Mouse (Mus musculus): ENCODE measurements around the gene Gm11232.

The Gm11232 gene

DNA sequence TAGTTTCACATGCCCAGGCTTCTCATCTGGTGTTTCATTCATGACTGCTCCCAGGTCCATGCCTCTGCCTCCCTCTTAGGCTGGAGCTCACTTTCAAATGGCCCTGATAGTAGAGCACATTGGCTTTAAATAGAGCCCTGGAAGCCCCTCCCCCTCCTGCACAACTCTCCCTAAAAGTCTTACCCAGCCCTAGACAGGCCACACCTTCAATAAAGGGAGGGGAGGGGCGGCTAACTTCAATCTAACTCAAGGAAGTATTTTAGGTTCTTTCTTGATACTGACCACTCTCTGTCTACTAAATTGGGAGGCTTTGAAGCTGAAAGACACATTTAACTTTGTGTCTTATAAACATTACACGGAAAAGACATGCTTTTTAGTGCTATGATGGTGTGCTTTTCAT, at the start of gene Gm11232:
Gene Gm11232, minus strand, starts transcription at position 101 of the 400 bp plus-strand sequence.
- DNase-seq (ENCODE audit: low spot score in 2 of 2), result no peak

DNA sequence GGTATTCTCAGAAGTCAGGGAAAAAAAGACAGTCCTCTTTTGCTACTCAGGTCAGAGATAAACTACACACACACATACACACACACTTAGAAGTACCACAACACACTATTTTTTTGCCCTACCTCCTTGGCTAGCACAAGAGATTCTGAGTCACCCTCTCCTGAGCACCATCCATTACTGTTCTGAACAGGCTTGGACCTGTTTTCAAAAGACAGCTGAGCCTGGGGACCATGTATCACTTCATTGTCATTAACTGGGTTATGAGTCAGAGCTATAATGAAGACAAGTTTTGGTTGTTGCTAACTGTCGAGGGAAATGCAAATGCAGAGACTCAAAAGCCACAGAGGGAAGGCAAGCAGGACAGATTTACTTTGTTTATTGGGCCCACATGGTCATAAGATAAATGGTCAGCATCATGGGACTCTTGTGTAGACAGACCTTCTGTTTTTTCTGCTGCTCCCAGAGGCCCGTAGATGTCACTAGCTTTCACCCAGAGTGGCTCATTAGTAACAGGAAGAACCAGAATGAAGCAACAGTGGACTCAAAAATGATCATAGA, 48.3 kb upstream of the Gm11232 start:
- DNase-seq (ENCODE audit: low spot score in 2 of 2), result no peak

DNA sequence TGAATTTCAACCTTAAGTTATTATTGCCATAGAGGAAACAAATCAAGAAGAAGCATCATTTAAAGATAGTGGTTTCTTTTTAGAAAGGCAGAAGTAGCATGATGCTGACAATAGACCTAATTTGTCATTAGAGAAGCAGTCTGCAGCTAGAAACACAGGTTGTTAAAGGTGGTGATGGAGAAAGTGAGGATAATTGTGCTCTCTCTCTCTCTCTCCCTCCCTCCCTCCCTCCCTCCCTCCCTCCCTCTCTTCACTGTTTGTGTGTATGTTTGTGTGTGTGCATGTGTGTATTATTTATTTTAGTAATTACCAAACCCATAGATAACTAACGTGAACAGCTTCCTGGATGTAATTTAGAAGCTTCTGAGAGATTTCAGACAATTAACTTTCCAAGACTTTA, 7.8 kb upstream of the Gm11232 start:
- DNase-seq (ENCODE audit: low spot score in 2 of 2), result no peak

DNA sequence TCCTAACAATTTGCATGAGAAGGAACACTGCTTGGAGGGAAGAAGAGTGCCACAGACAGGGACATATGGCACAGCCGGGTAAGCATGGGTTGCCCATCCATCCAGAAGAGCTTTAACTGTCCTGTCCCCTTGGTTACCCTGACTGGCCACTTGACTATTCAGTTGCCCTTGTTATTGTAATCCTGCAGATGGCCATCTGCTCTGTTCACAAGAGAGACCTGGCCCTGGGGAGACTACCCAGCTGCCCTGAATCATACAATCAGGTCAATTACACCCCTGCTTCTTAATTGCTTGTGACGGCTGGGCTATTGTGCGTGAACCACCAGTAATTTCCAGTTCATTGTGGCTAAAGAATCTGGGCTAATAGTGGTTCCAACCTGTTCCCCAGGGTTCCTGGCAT, 7.3 kb upstream of the Gm11232 start:
- no peak for DNase-seq (ENCODE audit: low spot score in 2 of 2)

DNA sequence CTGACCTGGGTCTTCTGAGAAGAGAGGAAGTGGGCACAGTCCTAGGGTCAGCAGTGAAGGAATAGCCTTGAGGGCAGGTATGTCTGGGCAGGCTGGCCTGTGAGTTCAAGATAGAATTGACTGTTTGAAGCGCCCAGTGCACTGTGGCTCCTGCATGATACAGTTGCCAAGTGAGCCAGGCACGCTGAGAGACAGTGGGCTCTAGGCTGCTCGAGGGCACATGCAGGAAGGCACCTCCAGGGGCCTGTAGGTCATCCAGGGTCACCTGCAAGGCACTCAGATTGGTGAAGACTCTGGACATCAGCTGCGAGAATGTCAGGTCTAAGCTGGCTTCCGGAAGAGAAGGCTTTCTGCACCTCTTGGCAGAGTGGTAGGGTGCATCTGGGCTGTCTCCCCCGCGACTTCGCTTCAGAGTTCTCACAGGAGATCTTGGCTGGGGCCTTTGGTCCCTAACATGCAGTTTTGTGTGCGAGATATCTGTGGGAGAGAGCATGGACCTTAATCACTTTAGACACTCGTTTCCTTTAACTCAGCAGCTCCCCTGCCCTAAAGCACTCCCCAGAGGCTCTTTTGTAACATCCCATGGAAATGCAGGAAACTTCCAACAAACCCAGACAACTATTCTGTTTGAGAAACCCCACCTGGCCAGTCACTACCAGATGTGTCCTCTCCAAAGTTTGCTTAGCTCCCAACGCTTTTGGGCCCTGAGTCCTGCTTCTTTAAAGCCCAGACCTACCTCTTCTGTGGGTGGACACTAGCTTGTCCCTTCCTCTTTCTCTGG, 1.1 kb downstream of the Gm11232 start:
- DNase-seq (ENCODE audit: low spot score in 2 of 2), result no peak

DNA sequence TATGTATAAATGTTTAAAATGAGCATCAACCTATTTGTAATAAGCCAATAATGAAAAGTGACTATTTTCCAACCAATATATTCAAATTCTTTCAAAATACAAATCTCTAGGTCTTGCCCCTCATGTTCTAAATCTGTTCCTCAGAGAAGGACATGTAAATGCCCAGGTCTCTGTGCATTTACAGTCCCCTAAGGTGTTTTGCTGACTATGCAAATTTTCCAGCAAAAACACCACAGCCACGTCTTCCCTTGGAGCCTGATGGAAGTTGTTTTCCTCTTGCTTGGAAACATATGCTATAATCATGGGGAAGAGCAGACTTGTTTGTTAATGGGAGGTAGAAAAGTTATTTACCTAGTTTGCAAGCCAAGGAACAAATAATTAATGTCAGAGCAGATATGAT, 12.0 kb downstream of the Gm11232 start:
- DNase-seq (ENCODE audit: low spot score in 2 of 2), result no peak

DNA sequence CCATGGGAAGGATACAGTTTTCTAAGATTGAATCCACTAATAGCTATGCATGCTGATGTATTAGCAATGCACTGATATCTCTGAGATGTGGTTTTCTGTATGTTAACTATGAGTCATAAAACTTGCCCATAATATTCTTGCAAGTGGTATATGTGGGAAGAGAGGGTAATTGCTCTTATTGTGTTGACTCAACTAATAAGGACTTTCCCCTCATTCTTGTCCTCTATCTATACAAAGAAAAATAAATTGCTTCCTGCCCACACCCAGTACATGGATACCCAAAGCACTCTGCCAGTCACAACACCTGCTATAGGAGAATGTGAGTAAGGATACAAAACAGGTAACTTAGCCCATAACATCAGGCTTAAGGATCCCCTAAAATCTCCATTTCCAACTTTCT, 21.2 kb downstream of the Gm11232 start:
- DNase-seq (ENCODE audit: low spot score in 2 of 2), result no peak

DNA sequence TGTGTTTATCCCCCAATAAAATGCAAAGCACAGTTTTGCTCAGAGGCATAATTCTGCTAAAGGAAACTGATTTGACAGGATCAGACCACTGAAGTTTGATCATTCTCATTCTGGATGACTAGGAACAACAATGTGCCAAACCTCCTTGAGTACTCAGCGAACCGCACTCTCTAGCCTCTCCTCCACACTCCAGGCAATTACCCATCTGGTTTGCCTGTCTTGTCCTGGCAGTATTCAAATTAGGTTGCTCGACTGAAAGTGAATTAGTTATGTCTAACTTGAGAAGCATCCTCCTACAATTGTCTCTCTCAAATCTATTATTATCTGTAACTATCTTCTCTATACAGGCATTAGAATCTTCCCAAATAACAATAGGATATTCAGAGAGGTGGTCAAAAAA, 22.5 kb downstream of the Gm11232 start:
- no peak for DNase-seq (ENCODE audit: low spot score in 2 of 2)

DNA sequence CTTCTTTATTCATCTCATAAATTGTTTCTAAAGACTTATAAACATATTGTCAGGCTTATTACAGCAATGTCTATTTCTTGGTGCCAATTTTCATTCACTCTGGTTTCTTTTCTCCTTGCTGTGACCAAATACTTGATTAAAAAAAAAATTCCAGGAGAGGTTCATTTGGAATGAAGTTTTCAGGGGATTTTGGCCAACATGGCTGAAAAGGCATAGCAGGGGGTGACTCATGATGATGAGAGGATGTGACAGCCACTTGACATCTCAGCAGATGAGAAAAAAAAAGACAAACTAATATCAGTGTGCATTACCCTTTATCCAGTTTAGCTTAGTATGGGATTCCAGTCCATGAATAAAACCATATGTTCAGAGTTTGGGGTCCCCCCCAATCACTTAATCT, 28.4 kb downstream of the Gm11232 start:
- no peak for DNase-seq (ENCODE audit: low spot score in 2 of 2)

DNA sequence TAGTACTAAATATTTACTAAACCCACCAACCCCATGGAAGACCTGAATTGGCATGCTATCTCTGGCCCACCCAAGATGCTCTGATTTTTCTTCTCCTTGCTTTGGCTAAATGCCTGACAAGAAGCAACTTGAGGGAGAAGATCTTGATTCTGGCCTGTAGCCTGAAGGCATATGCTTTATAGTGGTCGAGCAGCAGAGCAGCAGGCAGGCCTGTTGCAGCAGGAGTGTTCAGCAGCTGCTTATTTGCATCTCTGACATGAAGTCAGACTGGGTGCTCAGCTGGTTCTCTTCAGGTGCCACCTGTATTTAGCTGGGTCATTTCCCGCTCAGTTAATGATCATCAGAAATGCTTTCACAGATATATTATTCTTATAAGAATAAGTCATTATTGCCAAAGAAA, 30.2 kb downstream of the Gm11232 start:
- no peak for DNase-seq (ENCODE audit: low spot score in 2 of 2)

DNA sequence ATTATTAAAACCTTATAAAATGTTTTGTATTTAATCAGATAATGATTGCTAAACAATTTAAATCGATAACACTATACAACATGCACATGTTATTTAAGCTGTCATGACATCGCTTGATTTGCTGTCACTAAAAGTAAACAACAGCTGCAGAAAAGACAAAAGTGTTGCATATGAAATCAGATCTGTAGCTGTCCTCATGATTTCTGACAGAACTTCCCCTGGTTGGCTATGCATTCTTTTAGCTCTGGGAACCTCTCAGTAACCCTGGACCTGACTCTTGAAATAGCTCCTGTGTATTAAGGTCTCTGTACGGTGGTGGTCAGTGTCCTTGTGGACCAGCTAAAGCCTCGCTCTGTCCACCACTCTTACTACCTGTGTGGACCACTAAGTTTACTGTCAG, 30.7 kb downstream of the Gm11232 start:
- DNase-seq (ENCODE audit: low spot score in 2 of 2), result no peak

DNA sequence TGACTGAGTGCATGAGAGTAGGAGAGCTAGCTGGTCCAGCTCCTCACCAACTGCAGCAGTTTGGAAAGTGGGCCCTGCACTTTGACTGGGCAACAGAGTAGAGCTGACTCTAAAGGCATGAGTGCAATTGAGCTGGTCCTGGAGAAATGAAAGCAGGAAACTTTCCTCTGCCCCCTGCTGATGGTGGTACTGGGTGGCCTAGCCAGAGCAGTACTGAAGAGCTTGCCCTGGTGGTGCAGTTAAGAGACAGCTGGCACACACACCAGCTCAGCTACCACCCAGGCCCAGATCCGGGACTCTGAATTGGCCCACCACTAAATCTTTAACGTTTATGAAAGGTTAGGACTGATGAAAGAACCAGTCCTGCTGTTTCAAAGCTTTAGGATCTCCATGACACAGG, 31.9 kb downstream of the Gm11232 start:
- DNase-seq (ENCODE audit: low spot score in 2 of 2), result no peak
